Mouse (Mus musculus) brain, embryonic 14.5 days (tissue): ENCODE results near the gene Layn.

ENCODE experiments used
- CTCF ChIP-seq: fragments of 200-500 bp; IDR thresholded peaks from 2 replicates; pipeline ENCODE4 v1.5.1; 2012; ENCODE audit warnings: inconsistent platforms, mild to moderate bottlenecking, moderate library complexity, borderline replicate concordance; ENCODE audit not compliant: insufficient read depth, insufficient read length; ENCODE audit errors: extremely low read depth
- POLR2A ChIP-seq: fragments of 200-500 bp; IDR thresholded peaks from 2 replicates; pipeline ENCODE4 v1.6.1; 2012; ENCODE audit warnings: mild to moderate bottlenecking, inconsistent platforms, borderline replicate concordance; ENCODE audit not compliant: poor library complexity, insufficient read depth, insufficient read length, severe bottlenecking; ENCODE audit errors: extremely low read depth

DNA sequence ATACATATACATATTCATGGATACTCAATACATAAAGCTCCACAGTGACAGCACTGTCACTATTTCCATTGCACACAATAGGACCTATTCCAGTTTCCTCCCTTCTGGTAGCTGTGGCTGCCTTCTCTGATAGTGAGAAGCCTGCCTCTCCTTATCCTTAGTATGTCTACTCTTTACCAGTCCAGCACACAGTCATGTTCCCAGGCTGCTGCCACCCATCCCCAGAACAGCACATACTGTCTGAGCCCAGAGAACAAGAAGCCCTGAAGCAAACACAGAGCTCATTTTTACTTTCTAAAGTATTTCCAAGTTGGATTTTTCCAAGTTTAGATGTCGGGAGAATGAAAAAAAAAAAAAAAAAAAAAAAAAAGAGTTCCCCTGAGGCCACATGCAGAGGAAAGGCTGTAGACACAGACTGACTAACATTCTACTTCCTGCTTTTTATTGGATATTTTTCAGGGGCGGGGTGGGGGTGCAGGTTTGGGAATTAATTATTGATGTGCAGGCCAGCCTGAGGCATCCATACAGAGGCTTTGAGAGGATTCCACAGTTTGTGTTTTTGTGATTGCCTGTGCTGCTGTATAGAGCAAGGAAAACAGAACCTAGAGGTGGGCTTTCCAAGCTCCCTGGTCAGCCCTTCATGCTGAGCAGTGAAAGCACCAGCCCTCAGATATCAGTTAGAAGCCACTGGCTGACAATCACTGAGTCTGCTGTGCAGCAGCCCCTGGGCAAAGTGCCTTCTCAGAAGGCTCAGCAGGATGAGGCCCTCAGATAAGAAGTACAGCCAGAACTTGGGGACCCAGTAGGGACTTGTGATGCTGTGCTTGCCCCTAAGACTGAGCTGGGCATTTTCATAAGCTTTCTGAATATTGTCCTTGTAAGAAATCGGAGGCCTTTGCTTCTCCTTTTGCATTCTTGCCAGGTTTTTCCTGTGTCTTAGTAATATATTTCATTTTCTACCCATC, 20.3 kb downstream of the Layn start:
- TF ChIP-seq CTCF (no peak), POLR2A (no peak)
